Mouse (Mus musculus): ENCODE measurements around the gene Ifna6.
A peak's percentile ranks its signal among the peaks of the same experiment; 100 is the strongest.

The Ifna6 gene

DNA sequence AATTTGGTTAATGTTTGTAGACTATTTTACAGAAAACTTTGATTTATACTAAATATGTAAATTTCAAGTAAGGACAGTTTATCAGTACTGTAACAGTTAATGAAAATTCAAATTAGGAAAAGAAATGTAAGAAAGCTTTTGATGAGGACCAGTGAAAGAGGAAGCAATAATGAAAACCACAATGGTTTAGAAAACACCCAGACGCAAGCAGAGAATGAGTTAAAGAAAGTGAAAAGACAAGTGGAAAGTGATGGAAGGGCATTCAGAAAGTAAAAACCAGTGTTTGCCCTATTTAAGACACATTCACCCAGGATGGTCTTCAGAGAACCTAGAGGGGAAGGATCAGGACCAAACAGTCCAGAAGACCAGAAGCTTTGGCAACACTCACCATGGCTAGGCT, 22.5 kb downstream of the Ifna6 start, which contains the start of gene Ifna1:
Gene Ifna1 (plus strand): TSS at position 390 of the 400 bp plus-strand sequence.
- DNase-seq, result no peak

DNA sequence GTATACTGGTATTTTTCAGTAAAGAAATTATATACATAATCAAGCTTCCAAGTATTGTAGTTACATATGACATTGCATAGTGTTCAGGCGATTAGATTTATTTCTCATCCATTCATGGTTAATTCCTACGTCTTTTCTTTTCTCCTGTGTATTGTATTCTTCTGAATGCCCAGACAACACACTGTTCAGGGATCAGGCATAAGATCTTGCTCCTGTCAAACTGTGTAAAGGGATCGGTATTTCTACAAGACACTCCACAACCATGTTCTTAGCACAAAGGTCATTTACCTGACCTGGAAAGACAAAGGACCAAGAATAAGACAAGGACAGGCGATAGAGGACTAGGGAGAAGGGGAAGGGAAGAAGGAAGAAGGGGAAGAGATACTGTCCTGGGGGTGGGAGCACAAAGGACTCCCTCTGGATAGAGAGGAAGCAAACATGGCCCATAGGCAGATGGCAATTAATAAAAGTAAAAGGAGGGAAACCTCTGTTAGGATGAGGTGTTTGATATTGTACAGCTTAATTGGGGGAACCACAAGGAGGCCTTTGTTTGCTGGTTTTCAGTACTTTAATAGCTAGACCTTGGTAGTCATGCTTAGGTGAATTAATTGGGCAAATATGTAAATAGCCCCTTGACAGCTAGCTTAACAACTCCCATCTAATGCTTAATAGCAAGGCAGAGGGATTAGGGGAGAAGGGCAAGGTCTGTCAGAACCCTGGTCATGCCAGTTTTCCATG, 24.0 kb downstream of the Ifna6 start:
- no peak for DNase-seq

DNA sequence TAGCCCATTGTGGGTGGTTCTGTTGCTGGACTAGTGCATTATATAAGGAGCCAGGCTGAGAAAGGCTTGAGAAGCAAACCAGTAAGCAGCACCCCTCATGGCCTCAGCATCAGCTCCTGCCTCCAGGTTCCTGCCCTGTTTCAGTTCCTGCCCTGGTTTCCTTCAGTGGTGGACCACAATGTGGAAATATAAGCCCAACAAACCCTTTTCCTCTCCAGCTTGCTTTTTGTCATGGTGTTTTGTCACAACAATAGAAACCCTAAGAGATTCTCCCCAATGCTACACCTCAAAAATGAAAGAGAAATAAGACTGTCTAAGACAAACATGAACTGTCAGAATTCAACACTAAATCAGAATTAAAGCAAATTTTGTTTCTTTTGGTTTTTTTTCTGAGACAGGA, 32.0 kb downstream of the Ifna6 start:
- DNase-seq, result no peak

DNA sequence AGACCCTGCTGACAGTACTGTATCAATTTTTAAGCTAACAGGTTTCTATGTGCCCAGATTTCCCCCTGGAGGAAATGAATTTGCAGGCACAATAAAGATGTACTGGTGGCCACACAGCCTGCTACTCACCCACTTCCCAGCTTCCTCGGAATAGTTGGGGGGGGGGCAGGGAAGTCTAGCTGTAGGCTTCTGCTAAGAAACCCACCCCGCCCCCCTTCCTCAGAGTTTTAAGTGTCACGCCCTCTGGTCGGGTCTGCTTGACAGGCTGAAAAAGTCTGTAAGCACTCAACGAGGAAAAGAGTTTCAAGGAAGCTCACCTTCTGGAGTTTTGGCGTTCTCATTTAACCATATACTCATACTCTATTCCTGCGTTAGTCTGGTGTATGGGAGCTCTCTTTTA, 36.1 kb downstream of the Ifna6 start:
- DNase-seq, result no peak

DNA sequence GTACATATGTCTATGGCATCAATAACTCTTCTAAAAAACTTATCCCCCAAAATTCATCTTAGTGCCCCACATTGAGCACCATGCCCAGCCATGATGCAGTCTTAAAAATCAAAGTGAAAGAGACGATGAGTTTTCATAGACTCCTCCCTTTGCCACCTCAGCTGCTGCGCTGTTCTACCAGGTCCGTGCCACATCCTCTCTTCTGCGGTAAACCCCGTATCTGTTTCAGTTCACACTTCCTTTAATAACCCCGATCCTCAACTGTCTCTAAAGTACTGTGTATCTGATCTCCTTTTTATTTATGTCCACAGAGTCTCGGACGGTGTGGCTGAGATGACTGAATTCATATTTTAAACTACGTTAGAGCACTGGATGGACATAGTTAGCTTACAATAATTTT, 37.4 kb downstream of the Ifna6 start:
- no peak for DNase-seq

DNA sequence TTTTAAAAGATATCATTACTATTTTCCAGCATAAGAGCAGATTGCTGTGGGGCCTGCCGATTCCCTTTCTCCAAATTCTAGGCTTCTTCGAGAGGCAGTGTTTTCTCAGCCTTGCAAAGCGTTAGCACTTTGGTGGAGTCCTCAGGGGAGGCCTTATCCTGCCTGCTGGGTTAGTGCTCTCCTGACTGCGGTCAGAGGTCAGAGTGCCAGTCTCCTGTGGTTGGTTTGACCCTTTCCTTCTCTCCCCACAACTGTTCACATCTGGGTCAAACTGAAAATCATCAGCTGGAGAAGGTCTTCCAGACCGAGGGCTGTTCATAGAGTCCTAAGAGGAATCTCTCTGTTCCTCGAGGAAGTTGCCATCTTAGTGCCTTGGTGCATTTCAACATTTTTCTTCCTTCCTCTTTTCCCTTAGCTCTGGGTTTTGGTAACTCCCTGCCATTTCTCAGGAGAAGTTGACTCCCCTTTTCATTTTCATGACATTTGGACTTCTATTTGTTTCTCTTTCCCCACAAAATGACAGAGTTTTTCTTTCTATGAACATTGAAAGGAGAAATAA, 37.9 kb downstream of the Ifna6 start:
- no peak for DNase-seq

DNA sequence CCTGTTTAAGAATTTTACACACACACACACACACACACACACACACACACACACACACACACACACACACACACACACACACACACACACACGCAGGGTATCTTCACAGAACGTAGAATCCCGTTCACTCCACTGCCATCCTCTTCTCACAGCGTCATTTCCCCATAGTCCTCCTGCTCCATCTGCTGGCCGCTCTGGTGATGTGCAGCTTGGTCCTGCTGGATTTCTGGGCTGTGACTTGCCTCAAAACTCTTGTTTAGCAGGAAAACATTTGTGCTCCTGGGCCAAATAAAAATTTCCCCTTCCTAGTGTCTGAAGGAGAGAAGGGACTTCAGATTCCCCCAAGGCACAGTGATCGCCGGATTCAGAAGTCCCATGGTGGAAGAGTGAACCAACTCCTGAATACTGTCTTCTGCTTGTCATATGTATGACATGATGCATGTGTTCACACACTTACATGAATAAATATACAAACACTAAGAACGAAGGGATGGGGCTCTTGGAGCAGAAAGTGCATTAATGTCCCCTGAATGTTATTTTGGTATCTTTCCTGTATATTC, 40.2 kb downstream of the Ifna6 start:
- DNase-seq, result peak; percentile 75 to 82

DNA sequence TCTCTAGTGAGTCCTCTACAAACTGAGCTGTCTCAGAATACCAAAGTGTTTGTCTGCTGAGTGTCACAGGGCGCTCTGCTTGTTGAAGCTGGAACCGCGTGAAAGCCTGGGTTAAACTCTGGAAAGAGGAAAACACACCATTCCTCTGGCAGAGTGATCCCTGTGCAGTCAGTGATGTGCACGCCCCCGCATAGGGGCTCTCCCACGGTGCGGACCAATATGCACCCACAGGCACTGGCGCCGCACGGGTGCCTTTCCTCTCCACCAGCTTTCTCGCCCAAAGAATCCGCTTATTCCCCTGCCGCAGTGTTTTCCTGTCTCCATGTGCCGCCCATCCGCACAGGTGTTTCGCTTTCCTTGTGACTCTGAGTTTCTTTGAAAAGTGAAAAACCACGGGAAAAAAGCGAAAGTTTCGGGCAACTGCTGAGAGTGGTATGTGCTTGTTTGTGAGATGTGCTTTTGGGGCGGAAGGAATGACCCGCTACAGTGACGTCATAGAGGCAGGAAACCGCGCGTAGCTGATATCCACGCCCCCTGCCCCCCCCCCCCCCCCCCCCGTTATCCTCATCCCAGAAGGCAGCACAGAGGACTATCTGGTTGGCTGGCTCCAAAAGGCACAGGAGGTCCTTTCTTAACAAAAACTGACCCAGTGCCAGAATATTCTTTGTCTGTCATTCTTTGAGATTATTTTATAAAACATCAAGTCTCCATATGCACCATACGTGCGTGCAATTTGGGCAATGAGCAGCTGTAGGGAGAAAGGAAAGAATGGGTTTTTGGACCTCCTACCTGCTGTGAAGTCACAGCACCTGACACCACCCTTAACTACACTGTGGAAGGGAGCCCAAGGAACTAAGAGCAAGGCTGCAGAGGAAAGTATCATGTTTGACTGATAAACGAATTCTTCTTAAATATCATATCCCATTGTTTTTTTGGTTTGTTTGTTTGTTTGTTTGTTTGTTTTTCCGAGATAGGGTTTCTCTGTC, 41.0 kb downstream of the Ifna6 start:
- peak; percentile 18 to 28 for DNase-seq

DNA sequence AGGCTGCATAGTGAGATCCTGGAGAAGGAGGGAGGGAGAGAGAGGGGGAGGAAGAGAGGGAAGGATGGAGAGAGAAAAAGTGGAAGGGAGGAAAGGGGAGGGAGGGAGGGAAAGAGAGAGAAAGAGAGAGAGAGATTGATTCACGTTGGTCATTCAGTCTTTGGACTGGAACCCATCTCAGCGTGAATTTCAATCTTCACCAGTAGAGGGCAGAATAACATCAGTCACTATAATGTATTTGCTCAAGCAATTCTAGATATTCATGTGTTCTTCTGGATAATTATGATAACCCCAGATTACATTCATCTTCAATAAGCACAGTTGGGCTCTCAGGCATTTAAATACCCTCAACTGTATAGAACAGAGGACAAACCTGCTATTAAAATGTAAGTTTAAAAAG, 45.5 kb downstream of the Ifna6 start:
- DNase-seq, result peak in 1 of 2 experiments; percentile 10

DNA sequence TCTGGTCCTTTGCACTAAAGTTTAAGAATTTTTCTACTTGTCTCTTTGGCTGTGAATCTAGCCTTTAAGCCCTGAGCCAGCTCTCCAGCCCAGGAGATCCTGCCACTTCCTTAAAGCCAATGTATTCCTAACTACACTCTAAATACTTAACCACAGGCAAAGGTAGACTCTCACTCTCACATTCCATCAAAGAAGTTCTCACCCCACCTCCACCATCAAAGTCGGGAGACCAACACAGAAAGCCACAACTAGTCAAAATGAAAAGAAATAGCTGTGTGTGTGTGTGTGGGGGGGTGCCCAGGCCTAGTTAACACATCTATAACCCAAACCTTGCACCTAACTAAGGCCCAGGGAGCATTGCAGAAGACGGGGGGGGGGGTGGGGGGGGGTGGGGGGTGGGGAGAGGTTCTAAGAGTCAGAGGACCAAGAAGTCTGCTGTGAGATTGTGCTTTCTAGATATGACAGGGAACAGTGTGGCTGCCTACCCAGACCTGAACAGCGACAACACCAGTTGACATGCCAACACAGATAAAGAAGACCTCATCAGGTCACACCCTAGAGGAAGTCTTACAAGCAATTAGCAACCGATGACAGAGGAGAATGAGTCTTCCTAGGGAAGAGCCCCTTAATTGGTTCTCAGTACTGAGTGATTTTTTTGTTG, 48.3 kb downstream of the Ifna6 start:
- DNase-seq, result no peak

DNA sequence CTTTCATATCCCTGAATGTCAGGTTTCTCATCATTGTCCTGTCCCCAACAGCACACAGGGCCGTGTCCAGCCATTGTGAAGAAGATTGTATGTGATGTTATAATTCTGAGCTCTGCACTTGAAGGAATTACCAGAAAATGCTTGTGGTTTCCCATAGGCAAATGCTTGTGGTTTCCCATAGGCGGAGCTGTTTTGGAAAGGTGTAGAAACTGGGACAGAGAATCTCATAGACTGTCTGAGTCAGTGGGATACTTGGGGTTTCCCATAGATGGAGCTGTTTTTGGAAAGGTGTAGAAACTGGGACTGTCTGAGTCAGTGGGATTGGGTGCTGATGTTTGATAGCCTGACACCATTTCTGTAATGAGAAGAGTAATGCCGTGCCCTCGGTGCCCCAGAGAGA, 49.3 kb downstream of the Ifna6 start:
- DNase-seq, result no peak

All from cerebellum, postnatal 25 days (tissue).